In the genomic region with DNA sequence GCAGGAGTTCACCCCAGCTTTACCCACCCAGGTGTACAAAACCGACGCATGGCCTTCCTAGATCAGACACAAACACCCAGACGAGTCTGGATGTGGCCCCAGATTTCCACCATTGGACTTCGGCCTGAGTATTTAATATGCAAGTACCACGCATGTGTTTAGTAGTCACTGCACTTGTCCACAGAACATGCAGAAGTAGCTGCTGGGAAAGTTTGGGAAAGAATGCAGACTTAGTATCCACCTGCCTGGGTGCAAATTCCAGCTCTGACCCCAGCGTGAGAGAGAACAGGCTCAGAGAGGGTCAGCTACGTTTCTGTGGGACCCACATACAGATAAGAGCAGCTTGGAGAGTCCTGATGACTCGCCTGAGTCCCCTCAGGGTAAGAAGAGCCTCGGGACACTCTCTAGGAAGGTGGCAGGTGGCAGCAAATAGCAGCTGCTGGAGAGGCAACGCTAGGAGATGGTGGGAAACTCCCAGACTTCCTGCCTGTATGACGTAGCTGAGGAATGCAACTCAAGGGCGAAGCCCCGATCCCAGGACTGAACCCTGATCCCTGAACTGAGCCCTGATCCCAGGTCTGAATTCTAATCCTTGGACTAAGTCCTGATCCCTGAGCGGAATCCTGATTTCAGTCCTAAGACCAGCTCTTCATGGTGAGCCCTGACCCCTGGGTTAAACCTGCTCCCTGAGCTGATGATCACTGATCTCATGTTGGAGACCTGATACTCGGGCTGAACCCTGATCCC, we compare ENCODE assay signal across 17 mouse cellular contexts. TPM values are rescaled to one million over a fixed set of nuclear protein-coding genes. Genes with fewer than 3 reads are reported as not detected.
DNase-seq lines count a peak whose midpoint lies in the region; ATAC-seq and TF ChIP-seq lines count a peak whose summit lies in the region.
"Had no signal": no experiment of that assay in that cellular context is flagged by ENCODE, and none has a peak within 500 bp of the region (broad histone marks: within the 10 kb centered on the region; RNA-seq: fewer than 3 reads in every experiment).

No protein-coding gene starts in this region.

- no peaks in the 10 kb centered on the region for H3K4me1 ChIP-seq in embryonic facial prominence, embryonic 14.5 days (ENCODE audit: control insufficient read depth, insufficient read depth, low read length)
- no peaks in the 10 kb centered on the region for H3K4me1 ChIP-seq in embryonic facial prominence, embryonic 10.5 days
- no peaks in the 10 kb centered on the region for H3K4me1 ChIP-seq in kidney, embryonic 14.5 days (ENCODE audit: control insufficient read depth, insufficient read depth, low read length)
- H3K4me1 ChIP-seq in ES-Bruce4 (ENCODE audit: control insufficient read depth, insufficient read depth, low read length) = peaks cover 17% of the 10 kb centered on the region
- H3K4me1 ChIP-seq: hindbrain, embryonic 15.5 days; midbrain, embryonic 12.5 days; neural tube, embryonic 12.5 days had no signal

- no peaks in the 10 kb centered on the region for H3K27me3 ChIP-seq in embryonic facial prominence, embryonic 14.5 days (replicated peaks; ENCODE audit: control insufficient read depth, insufficient read depth, low read length)
- H3K27me3 ChIP-seq in embryonic facial prominence, embryonic 10.5 days (replicated peaks; ENCODE audit: low read depth, poor library complexity, severe bottlenecking) = no peaks in the 10 kb centered on the region
- no peaks in the 10 kb centered on the region for H3K27me3 ChIP-seq in kidney, embryonic 14.5 days (ENCODE audit: control insufficient read depth, insufficient read depth, low read length)
- H3K27me3 ChIP-seq in ES-Bruce4 (ENCODE audit: control insufficient read depth, insufficient read depth, low read length, poor library complexity, severe bottlenecking) = peaks cover 2% of the 10 kb centered on the region; the same call in 1 of the 2 replicates
- H3K27me3 ChIP-seq: embryonic facial prominence, embryonic 15.5 days; hindbrain, embryonic 15.5 days; midbrain, embryonic 12.5 days; neural tube, embryonic 12.5 days had no signal

- ATAC-seq in embryonic facial prominence, embryonic 14.5 days (ENCODE audit: low read depth) = no peak
- no peak for ATAC-seq in kidney, embryonic 14.5 days (ENCODE audit: low FRiP score, low TSS enrichment)
- ATAC-seq: forebrain, postnatal 0 days had no signal

- H3K4me2 ChIP-seq in embryonic facial prominence, embryonic 14.5 days (ENCODE audit: low read depth, low read length) = no peak overlapping the region
- no peak overlapping the region for H3K4me2 ChIP-seq in kidney, embryonic 14.5 days (replicated peaks; ENCODE audit: low read depth, low read length)
- H3K4me2 ChIP-seq: embryonic facial prominence, embryonic 15.5 days; hindbrain, embryonic 15.5 days; midbrain, embryonic 12.5 days; neural tube, embryonic 12.5 days had no signal

- 0 out of 2 replicates have a peak, but pooled peaks have one; percentile 23 for TF ChIP-seq EP300 in ES-Bruce4 (IDR thresholded peaks at IDR 0.05; ENCODE audit: insufficient read depth, low read depth, low read length)

- DNase-seq in embryonic facial prominence, embryonic 14.5 days (ENCODE audit: low spot score) = peak; percentile 31
- DNase-seq in embryonic facial prominence, embryonic 10.5 days (ENCODE audit: low spot score) = no peak
- peak; percentile 61 to 63 for DNase-seq in kidney, adult 8-10 months
- peak; percentile 45 to 63 for DNase-seq in kidney, postnatal 25 days
- no peak for DNase-seq in right cerebral cortex, postnatal 25 days
- no peak for DNase-seq in right cerebral cortex, postnatal 14 days
- DNase-seq: forebrain, postnatal 0 days; layer of hippocampus, postnatal 36 days; thymus, postnatal 4 days had no signal

- no peaks in the 10 kb centered on the region for H3K36me3 ChIP-seq in embryonic facial prominence, embryonic 14.5 days (ENCODE audit: control insufficient read depth, insufficient read depth, low read length)
- H3K36me3 ChIP-seq in embryonic facial prominence, embryonic 10.5 days (replicated peaks) = no peaks in the 10 kb centered on the region
- H3K36me3 ChIP-seq in kidney, embryonic 14.5 days (ENCODE audit: control insufficient read depth, insufficient read depth, low read length) = no peaks in the 10 kb centered on the region
- no peaks in the 10 kb centered on the region for H3K36me3 ChIP-seq in ES-Bruce4 (ENCODE audit: control insufficient read depth, insufficient read depth, low read length, poor library complexity, severe bottlenecking)
- H3K36me3 ChIP-seq: embryonic facial prominence, embryonic 15.5 days; hindbrain, embryonic 15.5 days; midbrain, embryonic 12.5 days; neural tube, embryonic 12.5 days had no signal

- no peak for TF ChIP-seq POLR2A in ES-Bruce4 (IDR thresholded peaks at IDR 0.05; ENCODE audit: insufficient read depth, low read length)

- no peak overlapping the region for H3K27ac ChIP-seq in embryonic facial prominence, embryonic 14.5 days (replicated peaks; ENCODE audit: low read depth, low read length)
- no peak overlapping the region for H3K27ac ChIP-seq in embryonic facial prominence, embryonic 10.5 days (replicated peaks)
- no peak overlapping the region for H3K27ac ChIP-seq in kidney, embryonic 14.5 days (ENCODE audit: low read depth, low read length)
- no peak overlapping the region for H3K27ac ChIP-seq in ES-Bruce4 (ENCODE audit: insufficient read depth, low read length)
- H3K27ac ChIP-seq: embryonic facial prominence, embryonic 15.5 days; hindbrain, embryonic 15.5 days; midbrain, embryonic 12.5 days; neural tube, embryonic 12.5 days had no signal

- no peak overlapping the region for H3K4me3 ChIP-seq in embryonic facial prominence, embryonic 14.5 days (ENCODE audit: low read depth, low read length)
- no peak overlapping the region for H3K4me3 ChIP-seq in embryonic facial prominence, embryonic 10.5 days
- H3K4me3 ChIP-seq in kidney, embryonic 14.5 days (ENCODE audit: low read length) = no peak overlapping the region
- H3K4me3 ChIP-seq in ES-Bruce4 (ENCODE audit: low read depth, low read length) = no peak overlapping the region
- H3K4me3 ChIP-seq: embryonic facial prominence, embryonic 15.5 days; hindbrain, embryonic 15.5 days; midbrain, embryonic 12.5 days; neural tube, embryonic 12.5 days had no signal

- no peaks in the 10 kb centered on the region for H3K9me3 ChIP-seq in embryonic facial prominence, embryonic 14.5 days (ENCODE audit: control insufficient read depth, low read length)
- H3K9me3 ChIP-seq in embryonic facial prominence, embryonic 10.5 days = no peaks in the 10 kb centered on the region
- no peaks in the 10 kb centered on the region for H3K9me3 ChIP-seq in kidney, embryonic 14.5 days (ENCODE audit: control insufficient read depth, low read length)
- peaks cover 7% of the 10 kb centered on the region for H3K9me3 ChIP-seq in ES-Bruce4 (replicated peaks; ENCODE audit: control insufficient read depth, insufficient read depth, low read length, poor library complexity, severe bottlenecking)
- H3K9me3 ChIP-seq: embryonic facial prominence, embryonic 15.5 days; hindbrain, embryonic 15.5 days; midbrain, embryonic 12.5 days; neural tube, embryonic 12.5 days had no signal

- 44% methylated on average over 15 of the region's 15 CpGs for WGBS in embryonic facial prominence, embryonic 14.5 days
- 61% methylated on average over 15 of the region's 15 CpGs for WGBS in embryonic facial prominence, embryonic 10.5 days
- WGBS in kidney, embryonic 14.5 days = 56% methylated on average over 15 of the region's 15 CpGs

- no peak overlapping the region for H3K9ac ChIP-seq in embryonic facial prominence, embryonic 14.5 days (ENCODE audit: low read depth, low read length)
- H3K9ac ChIP-seq in kidney, embryonic 14.5 days (ENCODE audit: low read depth, low read length) = no peak overlapping the region; the same call in 1 of the 2 replicates
- no peak overlapping the region for H3K9ac ChIP-seq in ES-Bruce4 (ENCODE audit: low read depth, poor library complexity, severe bottlenecking)
- H3K9ac ChIP-seq: embryonic facial prominence, embryonic 15.5 days; forebrain, postnatal 0 days; hindbrain, embryonic 15.5 days; midbrain, embryonic 12.5 days; neural tube, embryonic 12.5 days had no signal

- TF ChIP-seq CTCF in ES-Bruce4 (IDR thresholded peaks at IDR 0.05; ENCODE audit: low read depth, low read length) = no peak

RNA-seq across cellular contexts. Expression of gene Gstp3, which starts 3.2 kb away (rescaled TPM):
- polyA plus RNA-seq in embryonic facial prominence, embryonic 14.5 days (2014; fragmentation: Nextera tagmentation; extraction: Ambion mirVana) = 0.35 TPM in 1 of 2 replicates, not detected in the other
- not detected in 2 replicates for polyA plus RNA-seq in embryonic facial prominence, embryonic 10.5 days (2016; fragmentation: Nextera tagmentation; extraction: Ambion mirVana)
- polyA plus RNA-seq in kidney, embryonic 14.5 days (2014; fragmentation: Nextera tagmentation; extraction: Ambion mirVana) = 0.34 TPM in 1 of 2 replicates, not detected in the other
- polyA plus RNA-seq in ES-Bruce4 (2011; ENCODE audit: insufficient read depth, insufficient read length, low read depth, missing spikeins) = 0.91 and 2.3 TPM in 2 replicates
- polyA plus RNA-seq: forebrain, postnatal 0 days; hindbrain, embryonic 15.5 days; midbrain, embryonic 12.5 days; neural tube, embryonic 12.5 days had no signal

RNA-seq across cellular contexts. Expression of gene Gstp2, which starts 10.3 kb away (rescaled TPM):
- 1.2 and 4.5 TPM in 2 replicates for polyA plus RNA-seq in embryonic facial prominence, embryonic 14.5 days (2014; fragmentation: Nextera tagmentation; extraction: Ambion mirVana)
- 3.7 and 9.1 TPM in 2 replicates for polyA plus RNA-seq in embryonic facial prominence, embryonic 10.5 days (2016; fragmentation: Nextera tagmentation; extraction: Ambion mirVana)
- 1.4 and 5.3 TPM in 2 replicates for polyA plus RNA-seq in kidney, embryonic 14.5 days (2014; fragmentation: Nextera tagmentation; extraction: Ambion mirVana)
- polyA plus RNA-seq in ES-Bruce4 (2011; ENCODE audit: insufficient read depth, insufficient read length, low read depth, missing spikeins) = 29.3 and 32.1 TPM in 2 replicates

RNA-seq across cellular contexts. Expression of gene Gstp1, which starts 18.3 kb away (rescaled TPM):
- polyA plus RNA-seq in embryonic facial prominence, embryonic 14.5 days (2014; fragmentation: Nextera tagmentation; extraction: Ambion mirVana) = 483 and 496 TPM in 2 replicates
- polyA plus RNA-seq in embryonic facial prominence, embryonic 10.5 days (2016; fragmentation: Nextera tagmentation; extraction: Ambion mirVana) = 456 and 458 TPM in 2 replicates
- polyA plus RNA-seq in kidney, embryonic 14.5 days (2014; fragmentation: Nextera tagmentation; extraction: Ambion mirVana) = 518 and 527 TPM in 2 replicates
- polyA plus RNA-seq in ES-Bruce4 (2011; ENCODE audit: insufficient read depth, insufficient read length, low read depth, missing spikeins) = 119 and 155 TPM in 2 replicates

RNA-seq across cellular contexts. Expression of gene Cabp2, which starts 25.3 kb away (rescaled TPM):
- not detected in 2 replicates for polyA plus RNA-seq in embryonic facial prominence, embryonic 14.5 days (2014; fragmentation: Nextera tagmentation; extraction: Ambion mirVana)
- not detected in 2 replicates for polyA plus RNA-seq in embryonic facial prominence, embryonic 10.5 days (2016; fragmentation: Nextera tagmentation; extraction: Ambion mirVana)
- not detected in 2 replicates for polyA plus RNA-seq in kidney, embryonic 14.5 days (2014; fragmentation: Nextera tagmentation; extraction: Ambion mirVana)
- not detected in 2 replicates for polyA plus RNA-seq in ES-Bruce4 (2011; ENCODE audit: insufficient read depth, insufficient read length, low read depth, missing spikeins)
- polyA plus RNA-seq: embryonic facial prominence, embryonic 15.5 days; forebrain, postnatal 0 days; gonadal fat pad, adult 2 months; hindbrain, embryonic 15.5 days; lung, embryonic 16.5 days; midbrain, embryonic 12.5 days; neural tube, embryonic 12.5 days had no signal

RNA-seq across cellular contexts. Expression of gene Cdk2ap2, which starts 40.9 kb away (rescaled TPM):
- 66.1 and 68.6 TPM in 2 replicates for polyA plus RNA-seq in embryonic facial prominence, embryonic 14.5 days (2014; fragmentation: Nextera tagmentation; extraction: Ambion mirVana)
- 77.2 and 80.2 TPM in 2 replicates for polyA plus RNA-seq in embryonic facial prominence, embryonic 10.5 days (2016; fragmentation: Nextera tagmentation; extraction: Ambion mirVana)
- 116 and 121 TPM in 2 replicates for polyA plus RNA-seq in kidney, embryonic 14.5 days (2014; fragmentation: Nextera tagmentation; extraction: Ambion mirVana)
- polyA plus RNA-seq in ES-Bruce4 (2011; ENCODE audit: insufficient read depth, insufficient read length, low read depth, missing spikeins) = 26.9 and 32.5 TPM in 2 replicates

Comparison
In these comparisons a context has a peak if more than half of its experiments do, and no peak if none do; other contexts are left out.
1. DNase-seq: peak in embryonic facial prominence, embryonic 14.5 days (single experiment), kidney, adult 8-10 months (2 of 2) and kidney, postnatal 25 days (2 of 2); none in embryonic facial prominence, embryonic 10.5 days (single experiment), right cerebral cortex, postnatal 25 days (single experiment) and right cerebral cortex, postnatal 14 days (single experiment).